Mouse (Mus musculus): ENCODE results near the gene Alx3. TPM values are rescaled to one million over a fixed set of nuclear protein-coding genes. Genes with fewer than 3 reads are reported as not detected.

The Alx3 gene
- total RNA-seq (2023): not detected

GRCm38 (mm10) chr3:107594662-107595263 is at the start of gene Alx3:
TSS of gene Alx3 (plus strand) at chr3:107595031.

GRCm38 (mm10) chr3:107554842-107555241 is 40.0 kb upstream of the Alx3 start, which contains the start of gene Ubl4b:
TSS of gene Ubl4b (minus strand) at chr3:107555073.

GRCm38 (mm10) chr3:107630682-107631522 is 36.1 kb downstream of the Alx3 start, which contains the start of gene Gm10961:
TSS of gene Gm10961 (plus strand) at chr3:107631322.

GRCm38 (mm10) chr3:107631523-107631958 is 36.7 kb downstream of the Alx3 start, which contains the start of gene Strip1:
TSS of gene Strip1 (minus strand) at chr3:107631694.

Other genes starting within 250 kb of the Alx3 start
- gene Kcnc4, start 135.5 kb upstream of the Alx3 start, total RNA-seq (2023): not detected
- not detected for gene Slc6a17, start 77.0 kb upstream of the Alx3 start, total RNA-seq (2023)
- gene Ubl4b, start 40.0 kb upstream of the Alx3 start, total RNA-seq (2023): not detected
- gene Gm10961, start 36.3 kb downstream of the Alx3 start, total RNA-seq (2023): not detected
- gene Strip1, start 36.7 kb downstream of the Alx3 start, total RNA-seq (2023): 10 to 100 TPM; 53.0 to 55.1 TPM
- 10 to 100 TPM; 75.7 to 84.7 TPM for gene Ahcyl1, start 101.5 kb downstream of the Alx3 start, total RNA-seq (2023)
- 10 to 100 TPM in 1 of 2 experiments, 1 to 10 TPM in 1; 5.0 to 10.4 TPM for gene Csf1, start 165.4 kb downstream of the Alx3 start, total RNA-seq (2023)

Measured in T-cell, adult 66 days (primary cell).